Mouse (Mus musculus) MEL-GATA-1-ER (cell line): ENCODE results near the gene Nsl1.

Experiments used
- DNase-seq: peaks from one replicate; pipeline ENCODE4 v3.0.0-alpha.2; 2012; ENCODE audit warnings: low read depth; ENCODE audit errors: extremely low read depth

The Nsl1 gene

GRCm38 (mm10) chr1:191093578-191093977 is 30.8 kb downstream of the Nsl1 start:
- DNase-seq, result no peak

- no peak for DNase-seq
These were observed 32.2 kb downstream of the Nsl1 start for GRCm38 (mm10) chr1:191095019-191095418.

- DNase-seq, result no peak
These were observed 34.3 kb downstream of the Nsl1 start for GRCm38 (mm10) chr1:191096871-191097681.

- DNase-seq, result no peak
These were observed 35.3 kb downstream of the Nsl1 start, which contains the start of gene Batf3 for GRCm38 (mm10) chr1:191097802-191098747. TSS of gene Batf3 (plus strand) at chr1:191097847.

- no peak for DNase-seq
These were observed 36.3 kb downstream of the Nsl1 start for GRCm38 (mm10) chr1:191099114-191099513.

GRCm38 (mm10) chr1:191099772-191100291 is 37.0 kb downstream of the Nsl1 start:
- no peak for DNase-seq

GRCm38 (mm10) chr1:191102730-191103370 is 40.0 kb downstream of the Nsl1 start:
- DNase-seq, result no peak

- no peak for DNase-seq
These were observed 42.4 kb downstream of the Nsl1 start for GRCm38 (mm10) chr1:191105246-191105645.

GRCm38 (mm10) chr1:191107306-191107705 is 44.5 kb downstream of the Nsl1 start:
- DNase-seq, result no peak

- DNase-seq, result no peak
These were observed 47.1 kb downstream of the Nsl1 start for GRCm38 (mm10) chr1:191109907-191110306.

- DNase-seq, result no peak
These were observed 48.3 kb downstream of the Nsl1 start for GRCm38 (mm10) chr1:191111146-191111545.

GRCm38 (mm10) chr1:191114868-191115267 is 52.1 kb downstream of the Nsl1 start:
- DNase-seq, result peak; percentile 60

- DNase-seq, result no peak
These were observed 52.9 kb downstream of the Nsl1 start for GRCm38 (mm10) chr1:191115514-191116238.

- DNase-seq, result peak; percentile 57
These were observed 59.9 kb downstream of the Nsl1 start for GRCm38 (mm10) chr1:191122744-191123143.

GRCm38 (mm10) chr1:191123696-191124095 is 60.9 kb downstream of the Nsl1 start:
- no peak for DNase-seq

GRCm38 (mm10) chr1:191124288-191124687 is 61.5 kb downstream of the Nsl1 start:
- DNase-seq, result no peak

GRCm38 (mm10) chr1:191125811-191126638 is 63.2 kb downstream of the Nsl1 start:
- no peak for DNase-seq

- DNase-seq, result no peak
These were observed 68.9 kb downstream of the Nsl1 start for GRCm38 (mm10) chr1:191131692-191132091.

GRCm38 (mm10) chr1:191132240-191132639 is 69.4 kb downstream of the Nsl1 start:
- DNase-seq, result no peak

GRCm38 (mm10) chr1:191132934-191133333 is 70.1 kb downstream of the Nsl1 start:
- peak; percentile 77 for DNase-seq
